Mouse (Mus musculus) forebrain, embryonic 14.5 days (tissue): ENCODE data around the gene Urb1. TPM values are rescaled to one million over a fixed set of nuclear protein-coding genes. Genes with fewer than 3 reads are reported as not detected.

Experiments
- ATAC-seq: fragments of 200-750 bp; cut with Nextera tagmentation; 2 replicates; pipeline ENCODE4 v1.8.0; 2017; ENCODE audit warnings: mild to moderate bottlenecking, moderate library complexity
- DNase-seq: peaks from one replicate; pipeline ENCODE4 v3.0.0-alpha.2; 2015; ENCODE audit warnings: low spot score
- H3K27ac ChIP-seq: fragments of 300-500 bp; sonication (generic); 2 replicates; pipeline ENCODE4 v1.5.1; 2014; ENCODE audit warnings: low read depth, mild to moderate bottlenecking, control low read depth, low read length, moderate library complexity
- H3K27me3 ChIP-seq: fragments of 300-500 bp; sonication (generic); replicated peaks from 2 replicates; pipeline ENCODE4 v1.6.1; 2014; ENCODE audit warnings: low read length, control low read depth, mixed read lengths; ENCODE audit not compliant: control insufficient read depth, insufficient read depth
- H3K36me3 ChIP-seq: fragments of 300-500 bp; sonication (generic); 2 replicates; pipeline ENCODE4 v1.6.1; 2014; ENCODE audit warnings: low read length, control low read depth; ENCODE audit not compliant: control insufficient read depth, insufficient read depth
- H3K4me1 ChIP-seq: fragments of 300-500 bp; sonication (generic); 2 replicates; pipeline ENCODE4 v1.6.1; 2014; ENCODE audit warnings: antibody characterized with exemption, low read length, control low read depth; ENCODE audit not compliant: control insufficient read depth, insufficient read depth
- H3K4me2 ChIP-seq: fragments of 300-500 bp; sonication (generic); 2 replicates; pipeline ENCODE4 v1.6.1; 2014; ENCODE audit warnings: mild to moderate bottlenecking, control low read depth, low read length
- H3K4me3 ChIP-seq: fragments of 300-500 bp; sonication (generic); 2 replicates; pipeline ENCODE4 v1.5.1; 2014; ENCODE audit warnings: low read depth, low read length, control low read depth
- H3K9ac ChIP-seq: fragments of 300-500 bp; sonication (generic); 2 replicates; pipeline ENCODE4 v1.6.1; 2014; ENCODE audit warnings: mild to moderate bottlenecking, low read length, control low read depth, moderate library complexity
- H3K9me3 ChIP-seq: fragments of 300-500 bp; sonication (generic); replicated peaks from 2 replicates; pipeline ENCODE4 v1.6.1; 2016; ENCODE audit warnings: low read length, control low read depth, mixed read lengths; ENCODE audit not compliant: control insufficient read depth
- WGBS: fragments of 180-500 bp; shearing (Covaris S2); extraction: QIAGEN DNeasy Blood & Tissue Kit; methylation state at CpG from one replicate; pipeline ENCODE4 v1.1.7; 2014; 5-methylcytosine and 5-hydroxymethylcytosine counted together
- polyA plus RNA-seq: library from polyadenylated mRNA; unstranded; fragments of >200 nt; fragmentation: Nextera tagmentation; extraction: Ambion mirVana; gene quantifications from 2 replicates; pipeline ENCODE4 v1.2.1, GENCODE M21; 2014

Urb1 gene
- polyA plus RNA-seq, 1 experiment from 2014 or later, result 7.0 TPM

DNA sequence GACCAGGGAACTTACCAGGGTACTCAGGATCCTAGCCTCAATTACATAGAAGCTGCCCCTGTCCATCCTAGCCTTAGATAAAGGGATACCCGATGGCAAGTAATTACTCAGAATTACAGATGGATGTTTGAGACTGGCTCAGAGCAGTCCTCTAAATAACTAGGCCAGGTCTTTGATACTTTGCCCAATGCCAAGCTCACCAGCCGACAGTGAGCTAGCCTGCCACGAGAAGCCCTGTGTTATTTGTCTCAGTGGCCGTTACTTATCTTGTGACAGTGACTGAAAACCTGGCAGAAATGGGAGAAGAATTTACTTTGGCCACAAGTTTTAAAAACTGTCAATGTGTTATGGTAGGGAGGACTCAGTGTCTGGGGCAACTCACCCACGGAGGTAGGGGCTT is 1.9 kb upstream of the Urb1 start:
- H3K36me3 ChIP-seq, result no peaks in the 10 kb centered on the region
- H3K27ac ChIP-seq, result no peak overlapping the region
- no peak for DNase-seq
- no peak overlapping the region for H3K4me3 ChIP-seq
- H3K9ac ChIP-seq, result no peak overlapping the region
- no peak for ATAC-seq
- H3K9me3 ChIP-seq, result no peaks in the 10 kb centered on the region
- no peak overlapping the region for H3K4me2 ChIP-seq
- H3K27me3 ChIP-seq, result no peaks in the 10 kb centered on the region
- peaks cover 8% of the 10 kb centered on the region; the same call in 1 of the 2 replicates for H3K4me1 ChIP-seq
- WGBS, result 90% methylated on average over 5 of the region's 5 CpGs

DNA sequence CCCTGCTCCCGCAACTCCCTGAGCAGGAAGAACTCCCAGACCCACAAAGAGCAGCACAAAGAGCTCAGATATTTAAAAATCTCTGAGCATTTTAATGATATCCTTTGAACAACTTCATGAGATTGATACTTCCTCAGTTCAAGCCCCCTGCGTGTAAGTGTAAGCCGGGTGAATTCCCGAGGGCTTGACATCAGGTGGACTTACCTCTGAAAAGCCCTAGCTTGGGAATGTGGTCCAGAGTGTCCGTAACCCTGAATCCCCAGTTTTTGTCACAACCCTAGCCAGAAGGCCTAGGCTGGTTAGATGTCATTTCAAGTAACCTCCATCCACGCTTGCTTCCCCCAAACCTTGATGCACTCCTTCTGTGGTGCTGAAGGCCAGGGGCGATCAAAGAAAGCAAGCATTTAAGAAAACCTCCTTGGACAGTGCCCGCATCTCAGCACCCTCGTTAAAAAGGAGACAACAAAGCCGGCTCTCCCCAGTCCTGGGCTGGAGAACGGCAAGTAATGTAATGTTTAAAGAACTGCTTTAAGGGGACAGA is 573 bp upstream of the Urb1 start:
- Histone ChIP-seq H3K27me3 (no peaks in the 10 kb centered on the region), H3K4me1 (peaks cover 8% of the 10 kb centered on the region; the same call in 1 of the 2 replicates), H3K4me3 (peak overlapping the region; percentile 63), H3K9ac (peak overlapping the region; percentile 58), H3K27ac (peak overlapping the region; percentile 49; the same call in 1 of the 2 replicates), H3K4me2 (peak overlapping the region; percentile 71), H3K36me3 (no peaks in the 10 kb centered on the region), H3K9me3 (no peaks in the 10 kb centered on the region)
- ATAC-seq (no peak; the same call in 1 of the 2 replicates), DNase-seq (peak; percentile 7)
- 35% methylated on average over 11 of the region's 11 CpGs for WGBS

DNA sequence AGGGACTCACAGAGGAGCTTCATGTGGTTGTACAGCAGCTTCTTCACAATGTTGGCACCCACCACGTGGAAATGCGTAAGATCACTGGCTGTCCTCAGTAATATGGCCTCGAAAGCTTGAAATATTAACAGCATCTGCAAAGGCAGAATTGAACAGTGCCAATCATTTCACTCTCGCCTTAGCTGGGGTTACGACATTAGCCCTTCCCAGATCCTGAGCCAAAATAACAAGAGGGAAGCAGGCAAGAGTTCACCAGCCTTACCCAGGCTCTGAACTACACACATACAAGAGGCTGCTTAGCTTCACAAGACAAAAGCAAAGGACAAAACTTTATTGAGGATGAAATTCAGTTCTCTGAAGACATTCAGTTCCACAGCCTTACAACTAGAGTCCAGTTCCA is 5.7 kb downstream of the Urb1 start:
- ATAC-seq (no peak), DNase-seq (no peak)
- H3K4me3 ChIP-seq, result no peak overlapping the region
- no peak overlapping the region for H3K27ac ChIP-seq
- H3K27me3 ChIP-seq, result no peaks in the 10 kb centered on the region
- H3K9ac ChIP-seq, result no peak overlapping the region
- 94% methylated on average over 5 of the region's 5 CpGs for WGBS
- H3K4me2 ChIP-seq, result no peak overlapping the region
- no peaks in the 10 kb centered on the region for H3K9me3 ChIP-seq
- H3K36me3 ChIP-seq, result peaks cover 50% of the 10 kb centered on the region
- peaks cover 2% of the 10 kb centered on the region; the same call in 1 of the 2 replicates for H3K4me1 ChIP-seq

DNA sequence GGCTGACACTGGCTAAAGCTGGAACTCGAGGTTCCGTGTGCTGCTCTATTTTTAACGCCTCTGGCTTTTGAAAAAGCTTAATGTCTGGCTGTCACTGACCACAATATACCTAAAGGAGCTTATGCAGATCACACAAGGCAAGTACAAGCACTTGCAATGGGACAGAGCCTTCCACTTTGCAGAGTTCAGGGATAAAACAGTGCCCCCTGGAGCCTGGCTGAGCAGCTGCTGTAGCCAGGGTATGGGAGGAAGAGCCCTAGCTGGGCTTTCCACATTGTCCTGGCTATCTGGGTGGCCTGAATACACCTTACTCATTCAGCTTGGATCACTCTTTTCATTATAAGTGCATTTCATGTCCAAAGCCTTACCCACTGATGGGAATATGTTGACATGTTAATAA is 8.3 kb downstream of the Urb1 start:
- H3K4me3 ChIP-seq, result no peak overlapping the region
- H3K27me3 ChIP-seq, result no peaks in the 10 kb centered on the region
- H3K4me2 ChIP-seq, result no peak overlapping the region
- 74% methylated on average over 3 of the region's 3 CpGs for WGBS
- ATAC-seq (no peak), DNase-seq (peak; percentile 22)
- no peak overlapping the region for H3K27ac ChIP-seq
- no peak overlapping the region for H3K9ac ChIP-seq
- no peaks in the 10 kb centered on the region for H3K9me3 ChIP-seq
- no peaks in the 10 kb centered on the region for H3K4me1 ChIP-seq
- peaks cover 67% of the 10 kb centered on the region for H3K36me3 ChIP-seq

DNA sequence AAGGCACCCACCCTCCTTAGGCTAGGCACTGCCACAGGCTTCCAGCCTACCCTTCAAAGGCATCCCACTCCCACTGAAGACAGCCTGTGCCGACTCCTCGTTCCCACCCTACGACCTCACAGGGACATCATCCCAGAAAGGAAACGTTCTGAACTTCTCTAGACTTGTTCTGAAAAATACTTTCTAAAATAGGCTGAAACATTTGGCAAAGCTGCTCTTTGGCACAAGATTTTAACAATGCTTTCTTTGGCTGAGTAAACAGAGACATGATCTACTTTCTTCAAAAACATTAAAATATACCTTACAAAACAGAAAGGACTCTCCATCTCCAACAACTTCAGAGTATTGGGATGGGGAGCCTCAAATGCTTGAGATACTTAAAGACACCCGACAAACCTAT is 9.0 kb downstream of the Urb1 start:
- H3K4me3 ChIP-seq, result no peak overlapping the region
- no peak overlapping the region for H3K4me2 ChIP-seq
- peaks cover 71% of the 10 kb centered on the region for H3K36me3 ChIP-seq
- H3K27ac ChIP-seq, result no peak overlapping the region
- 96% methylated on average over 5 of the region's 5 CpGs for WGBS
- H3K9ac ChIP-seq, result no peak overlapping the region
- ATAC-seq (no peak), DNase-seq (no peak)
- no peaks in the 10 kb centered on the region for H3K4me1 ChIP-seq
- no peaks in the 10 kb centered on the region for H3K9me3 ChIP-seq
- no peaks in the 10 kb centered on the region for H3K27me3 ChIP-seq

DNA sequence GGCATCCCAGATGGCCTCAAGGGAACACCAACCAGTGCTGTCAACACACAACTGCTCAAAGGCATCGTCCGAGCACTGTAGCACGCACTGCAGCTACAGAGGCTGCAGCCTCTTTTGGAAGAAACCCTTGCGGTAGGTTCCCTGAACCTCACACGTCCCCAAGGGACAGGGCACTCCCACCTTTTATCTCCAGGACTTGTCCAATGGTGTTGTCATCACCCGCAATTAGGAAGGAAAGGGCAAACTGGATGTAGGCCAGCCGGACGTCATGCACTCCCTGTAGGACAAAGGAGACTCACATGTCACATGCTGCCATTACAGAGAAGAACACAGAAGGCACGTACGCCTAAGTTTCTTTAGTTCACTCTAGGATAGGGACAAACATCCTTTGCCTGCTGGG is 10.4 kb downstream of the Urb1 start:
- Histone ChIP-seq H3K27ac (no peak overlapping the region), H3K9ac (no peak overlapping the region), H3K9me3 (no peaks in the 10 kb centered on the region), H3K4me3 (no peak overlapping the region), H3K4me2 (no peak overlapping the region), H3K27me3 (no peaks in the 10 kb centered on the region), H3K4me1 (no peaks in the 10 kb centered on the region), H3K36me3 (peaks cover 75% of the 10 kb centered on the region)
- no peak for DNase-seq
- 80% methylated on average over 10 of the region's 10 CpGs for WGBS
- no peak for ATAC-seq

DNA sequence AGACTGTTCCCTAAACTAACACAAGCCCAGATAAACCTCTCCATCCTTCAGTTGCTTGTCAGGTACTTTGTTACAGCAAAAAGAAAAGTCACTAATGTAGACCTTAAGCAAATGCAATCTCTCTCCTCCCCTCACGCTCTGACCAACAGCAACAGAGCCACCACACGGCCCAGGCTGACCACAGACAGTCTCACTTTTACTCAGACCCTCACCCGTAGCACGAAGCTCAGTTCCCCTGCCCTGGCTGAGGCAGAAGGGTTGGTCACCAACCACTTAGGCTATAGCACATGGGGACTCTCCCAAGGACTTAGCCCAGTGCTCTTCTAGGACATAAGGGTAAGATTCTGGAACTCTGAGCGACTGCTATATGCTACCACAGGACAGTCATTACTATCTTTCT is 11.4 kb downstream of the Urb1 start:
- no peak overlapping the region for H3K4me3 ChIP-seq
- no peak for ATAC-seq
- H3K4me2 ChIP-seq, result no peak overlapping the region
- H3K9ac ChIP-seq, result no peak overlapping the region
- peaks cover 74% of the 10 kb centered on the region for H3K36me3 ChIP-seq
- H3K27ac ChIP-seq, result no peak overlapping the region
- H3K27me3 ChIP-seq, result no peaks in the 10 kb centered on the region
- WGBS, result 90% methylated on average over 5 of the region's 5 CpGs
- no peak for DNase-seq
- no peaks in the 10 kb centered on the region for H3K9me3 ChIP-seq
- no peaks in the 10 kb centered on the region for H3K4me1 ChIP-seq

DNA sequence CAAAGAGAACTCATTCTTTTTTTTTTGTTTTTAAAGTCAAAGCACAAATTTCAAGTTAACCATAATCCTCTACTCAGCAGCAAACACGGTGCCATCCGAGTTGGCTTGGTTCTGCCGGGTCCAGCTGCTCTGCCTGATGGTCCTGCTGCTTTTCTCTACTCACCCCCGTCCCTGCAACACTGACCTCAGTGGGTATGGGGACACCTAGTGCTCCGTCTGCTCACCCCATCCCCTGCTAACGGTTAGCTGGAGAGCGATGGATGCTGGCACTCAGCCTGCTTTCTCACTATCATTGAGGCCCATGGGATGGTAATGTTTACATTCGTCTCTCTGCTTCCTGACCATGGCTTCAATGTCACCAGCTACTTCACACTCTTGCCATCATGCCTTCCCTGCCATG is 11.8 kb downstream of the Urb1 start:
- WGBS, result 88% methylated on average over 8 of the region's 8 CpGs
- DNase-seq (no peak), ATAC-seq (no peak)
- Histone ChIP-seq H3K4me3 (no peak overlapping the region), H3K27ac (no peak overlapping the region), H3K9ac (no peak overlapping the region), H3K27me3 (no peaks in the 10 kb centered on the region), H3K4me2 (no peak overlapping the region), H3K36me3 (peaks cover 75% of the 10 kb centered on the region), H3K9me3 (no peaks in the 10 kb centered on the region), H3K4me1 (no peaks in the 10 kb centered on the region)

DNA sequence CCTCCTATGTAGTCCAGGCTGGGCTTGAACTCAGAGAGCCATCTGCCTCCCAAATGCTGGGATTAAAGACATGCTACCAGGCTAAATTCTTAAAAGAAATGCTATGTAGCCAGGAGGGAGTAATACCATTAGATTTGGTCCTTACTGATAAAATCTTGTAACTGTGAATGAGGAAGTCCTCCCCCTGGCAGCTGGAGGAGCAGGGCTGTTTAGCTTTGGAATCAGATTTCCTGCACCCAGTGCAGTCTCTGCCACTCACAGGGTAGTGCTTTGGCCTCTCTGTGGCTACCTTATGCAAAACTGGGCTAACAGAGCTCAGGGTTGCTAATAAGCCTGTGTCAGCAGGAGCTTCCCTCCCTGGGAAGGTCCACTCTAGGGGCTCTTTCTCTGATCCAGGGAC is 15.5 kb downstream of the Urb1 start:
- ATAC-seq, result no peak
- H3K36me3 ChIP-seq, result peaks cover 83% of the 10 kb centered on the region
- no peak overlapping the region for H3K27ac ChIP-seq
- H3K27me3 ChIP-seq, result no peaks in the 10 kb centered on the region
- H3K4me2 ChIP-seq, result no peak overlapping the region
- DNase-seq, result no peak
- H3K9ac ChIP-seq, result no peak overlapping the region
- H3K4me1 ChIP-seq, result no peaks in the 10 kb centered on the region
- H3K4me3 ChIP-seq, result no peak overlapping the region
- H3K9me3 ChIP-seq, result no peaks in the 10 kb centered on the region
